Mouse (Mus musculus) forebrain, embryonic 11.5 days (tissue): ENCODE results near the gene Rasl2-9. TPM values are rescaled to one million over a fixed set of nuclear protein-coding genes. Genes with fewer than 3 reads are reported as not detected.
A peak's percentile ranks its signal among the peaks of the same experiment; 100 is the strongest.
"Not testable (repeated sequence)": the region's sequence is repeated elsewhere in the genome, so short reads cannot be mapped to it uniquely, and the experiment has no call there.

Experiments
- ATAC-seq: fragments of 200-750 bp; cut with Nextera tagmentation; replicated peaks from 2 replicates; pipeline ENCODE4 v1.8.0; 2017; ENCODE audit warnings: moderate TSS enrichment; ENCODE audit not compliant: low FRiP score
- DNase-seq: peaks from one replicate; pipeline ENCODE4 v3.0.0-alpha.2; 2017; ENCODE audit warnings: low spot score
- H3K27ac ChIP-seq: fragments of 300-500 bp; sonication (generic); 2 replicates; pipeline ENCODE4 v1.5.1; 2014; ENCODE audit warnings: low read depth, low read length
- H3K27me3 ChIP-seq: fragments of 300-500 bp; sonication (generic); 2 replicates; pipeline ENCODE4 v1.6.1; 2014; ENCODE audit warnings: mild to moderate bottlenecking, low read length, mixed read lengths; ENCODE audit not compliant: control insufficient read depth, insufficient read depth
- H3K36me3 ChIP-seq: fragments of 300-500 bp; sonication (generic); 2 replicates; pipeline ENCODE4 v1.6.1; 2014; ENCODE audit warnings: mild to moderate bottlenecking, low read length, moderate library complexity, mixed read lengths; ENCODE audit not compliant: control insufficient read depth, insufficient read depth
- H3K4me1 ChIP-seq: fragments of 300-500 bp; sonication (generic); replicated peaks from 2 replicates; pipeline ENCODE4 v1.6.1; 2014; ENCODE audit warnings: low read length, mixed read lengths; ENCODE audit not compliant: control insufficient read depth, insufficient read depth
- H3K4me2 ChIP-seq: fragments of 300-500 bp; sonication (generic); 2 replicates; pipeline ENCODE4 v1.6.1; 2014; ENCODE audit warnings: low read depth, mild to moderate bottlenecking, low read length, moderate library complexity, mixed read lengths; ENCODE audit not compliant: severe bottlenecking
- H3K4me3 ChIP-seq: fragments of 300-500 bp; sonication (generic); 2 replicates; pipeline ENCODE4 v1.5.1; 2014; ENCODE audit warnings: low read depth, low read length
- H3K9ac ChIP-seq: fragments of 300-500 bp; sonication (generic); 2 replicates; pipeline ENCODE4 v1.6.1; 2014; ENCODE audit warnings: low read length
- H3K9me3 ChIP-seq: fragments of 300-500 bp; sonication (generic); 2 replicates; pipeline ENCODE4 v1.6.1; 2016; ENCODE audit warnings: low read length, mixed read lengths; ENCODE audit not compliant: control insufficient read depth
- WGBS: fragments of 180-500 bp; shearing (Covaris S2); extraction: QIAGEN DNeasy Blood & Tissue Kit; methylation state at CpG from one replicate; pipeline ENCODE4 v1.1.7; 2014; 5-methylcytosine and 5-hydroxymethylcytosine counted together
- polyA plus RNA-seq: library from polyadenylated mRNA; unstranded; fragments of >200 nt; fragmentation: Nextera tagmentation; extraction: Ambion mirVana; gene quantifications from 2 replicates; pipeline ENCODE4 v1.2.1, GENCODE M21; 2014

Rasl2-9 gene
- polyA plus RNA-seq, 1 experiment from 2014 or later, result 0.19 TPM

DNA sequence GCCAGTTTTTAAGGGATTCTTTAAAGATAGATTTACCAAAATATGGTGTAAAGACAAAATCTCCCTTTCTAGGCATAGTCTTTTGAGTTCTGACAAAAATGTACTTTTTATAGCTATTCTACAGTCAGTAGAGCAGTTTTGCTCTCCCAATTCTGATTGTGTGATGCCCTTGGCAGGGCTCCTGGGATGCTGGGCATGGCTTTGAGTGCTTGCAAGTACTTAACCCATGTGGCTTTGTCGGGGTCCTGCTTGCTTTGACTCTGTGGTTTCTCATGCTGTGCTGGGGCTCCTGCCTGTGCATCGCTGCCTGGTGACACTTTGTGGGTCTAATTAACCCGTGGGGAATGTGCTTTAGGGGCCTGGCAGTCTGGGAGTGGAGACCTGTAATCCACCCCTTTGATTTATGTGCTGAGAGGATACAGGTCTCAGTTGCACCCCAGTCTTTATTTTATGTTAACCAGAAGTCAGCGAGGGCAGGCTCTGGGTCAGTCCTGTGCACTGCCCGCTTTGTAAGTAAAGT lies 38.8 kb downstream of the Rasl2-9 start:
- Histone ChIP-seq H3K27me3 (no peaks in the 10 kb centered on the region), H3K36me3 (peaks cover 2% of the 10 kb centered on the region; the same call in 1 of the 2 replicates), H3K27ac (no peak overlapping the region), H3K9ac (no peak overlapping the region), H3K4me1 (no peaks in the 10 kb centered on the region), H3K9me3 (no peaks in the 10 kb centered on the region), H3K4me3 (no peak overlapping the region), H3K4me2 (no peak overlapping the region)
- DNase-seq, result no peak
- WGBS, result 85% methylated on average over 5 of the region's 5 CpGs
- ATAC-seq, result no peak

DNA sequence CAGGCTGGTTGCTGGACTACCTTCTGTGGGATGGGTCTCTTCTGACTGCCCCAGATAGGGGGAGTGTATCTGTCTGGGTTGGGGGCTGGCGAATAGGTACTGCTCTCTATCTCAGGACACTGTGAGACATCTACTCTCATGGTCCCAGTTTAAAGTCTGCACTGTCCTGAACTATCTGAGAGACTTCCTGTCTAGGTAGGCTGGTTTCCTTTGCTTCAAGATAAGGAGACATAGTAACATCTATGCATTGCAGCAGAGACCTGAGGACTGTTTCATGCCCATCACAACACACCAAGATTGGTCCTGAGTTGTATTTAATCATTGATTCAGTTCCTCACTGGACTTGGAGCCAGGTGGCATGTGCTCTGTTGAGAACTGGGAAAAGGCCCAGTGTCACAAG lies 40.2 kb downstream of the Rasl2-9 start:
- Histone ChIP-seq H3K27me3 (no peaks in the 10 kb centered on the region), H3K4me1 (no peaks in the 10 kb centered on the region), H3K4me3 (no peak overlapping the region), H3K4me2 (no peak overlapping the region), H3K36me3 (peaks cover 2% of the 10 kb centered on the region; the same call in 1 of the 2 replicates), H3K9ac (no peak overlapping the region), H3K9me3 (no peaks in the 10 kb centered on the region), H3K27ac (no peak overlapping the region)
- 88% methylated on average over 1 of the region's 1 CpGs for WGBS
- ATAC-seq, result no peak
- no peak for DNase-seq

DNA sequence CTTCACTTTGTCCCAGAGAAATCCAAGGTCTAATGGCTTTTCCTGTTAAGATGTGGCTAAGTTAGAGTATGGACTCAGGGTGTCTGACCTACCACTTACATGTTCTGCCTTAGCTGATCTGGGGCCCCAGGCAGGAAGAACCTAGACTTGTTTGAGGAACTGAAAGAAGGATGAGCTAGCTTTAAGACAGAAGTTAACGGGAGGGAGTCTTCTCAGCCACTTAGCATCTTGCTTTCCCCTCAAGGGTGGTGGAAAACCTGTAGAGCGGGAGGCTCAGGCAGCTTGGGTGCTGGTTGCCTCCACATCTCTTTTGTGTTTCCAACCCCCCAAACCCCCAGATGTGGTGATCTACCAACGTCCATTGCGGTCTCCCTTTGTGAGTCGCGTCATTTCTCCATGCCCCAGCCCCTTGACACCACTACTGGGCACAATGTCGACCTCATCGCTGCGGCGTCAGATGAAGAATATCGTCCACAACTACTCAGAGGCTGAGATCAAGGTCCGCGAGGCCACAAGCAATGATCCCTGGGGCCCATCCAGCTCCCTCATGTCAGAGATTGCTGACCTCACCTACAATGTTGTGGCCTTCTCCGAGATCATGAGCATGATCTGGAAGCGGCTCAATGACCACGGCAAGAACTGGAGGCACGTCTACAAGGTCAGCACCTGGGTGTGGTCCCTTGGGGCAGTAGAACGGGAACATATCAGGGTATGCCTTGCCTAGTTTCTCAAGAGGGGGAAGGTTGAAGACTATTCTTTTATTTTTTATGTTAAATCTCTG lies 42.2 kb downstream of the Rasl2-9 start:
- Histone ChIP-seq H3K4me3 (no peak overlapping the region), H3K9ac (no peak overlapping the region), H3K9me3 (no peaks in the 10 kb centered on the region), H3K36me3 (peaks cover 5% of the 10 kb centered on the region; the same call in 1 of the 2 replicates), H3K27me3 (no peaks in the 10 kb centered on the region), H3K27ac (no peak overlapping the region), H3K4me2 (no peak overlapping the region), H3K4me1 (no peaks in the 10 kb centered on the region)
- no peak for DNase-seq
- WGBS, result 95% methylated on average over 18 of the region's 18 CpGs
- ATAC-seq, result no peak

DNA sequence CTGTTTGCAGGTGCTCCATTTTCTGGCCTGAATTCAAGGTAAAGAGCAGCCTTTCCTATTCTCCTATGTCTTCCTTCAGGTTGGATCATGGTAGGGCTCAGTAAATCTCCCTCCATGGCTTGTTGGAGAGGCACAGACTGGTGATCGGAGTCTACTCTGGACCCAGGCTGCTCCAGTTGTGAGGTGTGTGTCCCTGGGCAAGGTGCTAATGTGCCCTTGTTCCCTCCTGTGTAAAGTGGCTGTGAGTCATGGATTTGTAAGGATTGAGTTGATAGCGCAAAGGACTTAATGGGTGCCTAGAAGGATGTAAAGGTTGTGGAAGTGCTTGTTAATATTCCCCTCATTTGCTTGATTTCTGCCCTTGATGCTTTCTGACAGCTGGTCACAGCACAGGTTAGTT lies 43.8 kb downstream of the Rasl2-9 start:
- Histone ChIP-seq H3K9me3 (no peaks in the 10 kb centered on the region), H3K27ac (no peak overlapping the region), H3K4me2 (no peak overlapping the region), H3K4me1 (no peaks in the 10 kb centered on the region), H3K9ac (no peak overlapping the region), H3K27me3 (no peaks in the 10 kb centered on the region), H3K36me3 (peaks cover 12% of the 10 kb centered on the region; the same call in 1 of the 2 replicates), H3K4me3 (peak overlapping the region; percentile 96; the same call in 1 of the 2 replicates)
- 91% methylated on average over 2 of the region's 2 CpGs for WGBS
- DNase-seq, result no peak
- ATAC-seq, result no peak

DNA sequence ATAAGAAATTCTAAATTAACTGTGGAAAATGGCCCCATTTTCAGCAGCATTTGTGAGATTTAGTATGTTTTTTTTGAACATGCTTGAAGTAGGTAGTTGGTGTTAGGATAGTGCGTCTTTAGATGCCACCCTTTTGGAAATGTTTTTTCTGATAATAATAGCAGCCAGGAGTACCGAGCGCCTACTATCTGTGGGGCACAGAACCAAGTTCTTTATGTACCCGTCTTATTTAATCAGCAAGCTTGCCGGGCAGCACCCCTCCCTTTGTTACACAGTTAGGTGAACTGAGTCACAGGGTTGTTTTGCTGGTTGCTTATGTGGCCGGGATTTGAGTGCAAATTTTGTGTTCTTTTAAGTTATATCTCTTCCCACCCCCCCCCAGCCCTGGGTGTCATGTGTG lies 44.5 kb downstream of the Rasl2-9 start:
- WGBS, result 80% methylated on average over 6 of the region's 6 CpGs
- Histone ChIP-seq H3K27me3 (no peaks in the 10 kb centered on the region), H3K9ac (no peak overlapping the region; the same call in 1 of the 2 replicates), H3K27ac (no peak overlapping the region), H3K4me3 (peak overlapping the region; percentile 96), H3K36me3 (peaks cover 19% of the 10 kb centered on the region), H3K4me2 (peak overlapping the region; percentile 87; the same call in 1 of the 2 replicates), H3K9me3 (no peaks in the 10 kb centered on the region), H3K4me1 (no peaks in the 10 kb centered on the region)
- ATAC-seq (no peak), DNase-seq (peak; percentile 46)

DNA sequence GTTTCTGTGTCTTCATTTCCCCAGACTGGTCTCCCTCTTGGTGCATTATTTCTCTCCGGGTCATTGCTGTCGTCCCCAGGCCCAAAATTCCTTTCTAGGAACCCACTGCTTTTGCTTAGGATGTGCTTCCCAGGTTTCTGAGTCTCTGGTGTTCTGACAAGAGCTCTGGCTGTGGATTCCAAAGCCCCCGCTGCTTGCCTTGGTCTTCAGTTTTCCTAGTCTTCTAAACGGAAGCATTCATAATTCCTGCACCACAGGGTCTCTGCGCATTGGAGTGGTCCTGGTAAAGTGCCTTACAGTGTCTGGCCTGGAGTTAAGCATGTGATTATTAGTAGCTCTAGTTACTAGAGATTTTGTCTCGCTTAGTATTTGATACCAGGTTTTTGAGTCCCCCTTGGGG lies 44.9 kb downstream of the Rasl2-9 start:
- peak overlapping the region; percentile 87 for H3K4me2 ChIP-seq
- H3K27me3 ChIP-seq, result no peaks in the 10 kb centered on the region
- H3K36me3 ChIP-seq, result peaks cover 19% of the 10 kb centered on the region
- H3K9me3 ChIP-seq, result no peaks in the 10 kb centered on the region
- no peaks in the 10 kb centered on the region for H3K4me1 ChIP-seq
- ATAC-seq (no peak), DNase-seq (peak; percentile 48)
- 0 out of 2 replicates have a peak overlapping the region, but pooled peaks have one; percentile 76 for H3K27ac ChIP-seq
- peak overlapping the region; percentile 95 for H3K9ac ChIP-seq
- H3K4me3 ChIP-seq, result peak overlapping the region; percentile 96
- 22% methylated on average over 6 of the region's 6 CpGs for WGBS

DNA sequence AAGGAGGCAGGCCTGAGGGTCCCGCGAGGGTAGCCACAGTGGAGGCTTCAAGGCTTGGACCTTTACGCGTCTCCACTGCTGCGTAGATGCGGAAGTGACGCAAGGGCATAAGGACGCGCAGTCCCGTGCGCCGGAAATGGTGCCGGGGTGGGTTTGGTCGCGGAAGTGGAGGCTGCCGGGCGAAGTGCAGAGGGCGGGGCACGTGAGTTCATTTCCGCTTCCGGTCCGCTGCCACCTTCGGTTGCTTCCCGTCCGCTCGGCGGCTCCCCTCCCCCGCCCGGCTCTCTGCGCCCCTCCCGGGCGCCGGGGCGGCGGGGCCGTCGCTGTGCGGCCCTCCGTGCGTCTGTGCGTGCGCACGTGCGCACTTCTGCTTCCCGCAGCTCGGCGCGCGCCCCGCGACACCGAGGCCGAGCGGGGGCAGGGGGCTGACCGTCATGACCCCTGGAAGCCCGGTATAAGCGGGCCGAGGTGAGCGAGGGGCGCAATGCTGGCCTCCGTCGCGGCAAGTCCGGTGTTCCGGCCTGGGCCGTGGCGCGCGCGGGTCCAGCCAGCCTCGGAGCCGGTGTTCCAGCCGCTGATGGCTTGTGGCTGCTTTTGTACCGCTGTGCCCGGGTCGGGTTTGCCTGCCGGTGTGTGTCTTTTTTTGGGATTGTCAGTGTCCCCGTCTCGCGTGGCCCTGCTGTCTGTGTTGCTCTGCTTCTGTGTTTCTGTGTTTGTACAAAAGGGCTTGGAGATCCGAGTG lies 45.6 kb downstream of the Rasl2-9 start, which contains the start of gene Epn1:
TSS of gene Epn1 (plus strand) at position 226 of the 742 bp plus-strand sequence.
- Histone ChIP-seq H3K9ac (peak within 1 kb of the TSS; percentile 95), H3K27ac (peak within 1 kb of the TSS; percentile 76), H3K4me1 (no peaks in the 10 kb centered on the region), H3K4me2 (peak within 1 kb of the TSS; percentile 87), H3K27me3 (no peaks in the 10 kb centered on the region), H3K9me3 (no peaks in the 10 kb centered on the region), H3K36me3 (peaks cover 19% of the 10 kb centered on the region), H3K4me3 (peak within 1 kb of the TSS; percentile 96)
- WGBS, result under 1% methylated on average over 68 of the region's 81 CpGs
- ATAC-seq (peak; percentile 98), DNase-seq (peak; percentile 98)

DNA sequence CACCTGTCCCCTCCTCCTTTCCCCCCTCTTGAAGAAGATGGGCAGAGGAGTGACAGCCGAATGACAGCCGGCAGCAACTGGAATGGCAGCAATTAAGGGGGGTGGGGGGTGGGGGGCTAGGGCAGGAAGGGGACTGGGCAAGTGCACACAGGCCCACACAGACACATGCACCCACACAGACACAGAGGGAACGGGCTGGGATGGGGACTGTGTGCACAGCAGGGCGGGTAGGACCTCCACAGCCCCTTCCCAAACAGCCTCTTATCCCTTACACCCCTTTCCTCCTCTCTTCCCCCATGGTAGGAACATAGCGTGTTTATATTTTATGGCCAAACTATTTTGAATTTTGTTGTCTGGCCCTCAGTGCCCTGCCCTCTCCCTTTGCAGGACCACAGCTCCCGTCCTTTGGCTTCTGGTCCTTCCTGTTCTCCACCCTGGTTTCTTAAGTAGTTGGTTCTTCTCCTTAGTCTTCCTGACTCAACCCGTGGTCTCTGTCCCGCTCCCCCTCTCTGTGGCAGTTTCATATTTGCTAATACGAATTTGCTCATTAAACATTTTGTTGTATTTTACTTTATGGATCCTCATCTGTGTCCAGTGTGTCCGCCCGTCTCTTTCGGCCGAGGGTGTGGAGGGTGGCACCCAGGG lies 46.3 kb downstream of the Rasl2-9 start:
- not testable (repeated sequence) for H3K27me3 ChIP-seq, DNase-seq, H3K9me3 ChIP-seq, H3K4me1 ChIP-seq
- Histone ChIP-seq H3K36me3 (peaks cover 17% of the 10 kb centered on the region), H3K4me3 (peak overlapping the region; percentile 96), H3K4me2 (peak overlapping the region; percentile 87; the same call in 1 of the 2 replicates), H3K9ac (peak overlapping the region; percentile 35; the same call in 1 of the 2 replicates), H3K27ac (peak overlapping the region; percentile 53; the same call in 1 of the 2 replicates)
- 54% methylated on average over 10 of the region's 13 CpGs for WGBS
- ATAC-seq, result peak; percentile 45
